Mouse (Mus musculus) megakaryocyte, embryonic 14.5 days (primary cell): ENCODE measurements at regions not wholly inside any gene's neighbourhood (a gene's known extent, or its start where the extent isn't known, plus 50 kb on each side); places are given as distances from the start of the nearest gene placed in this dataset.

ENCODE experiments used
- FLI1 ChIP-seq: IDR thresholded peaks from 2 replicates; pipeline ENCODE4 v1.6.1; 2012; ENCODE audit warnings: low read length, inconsistent platforms, mixed read lengths
- GATA1 ChIP-seq: IDR thresholded peaks from 3 replicates; pipeline ENCODE4 v1.6.1; 2012; ENCODE audit warnings: mixed read lengths, low read length, inconsistent platforms, borderline replicate concordance

DNA sequence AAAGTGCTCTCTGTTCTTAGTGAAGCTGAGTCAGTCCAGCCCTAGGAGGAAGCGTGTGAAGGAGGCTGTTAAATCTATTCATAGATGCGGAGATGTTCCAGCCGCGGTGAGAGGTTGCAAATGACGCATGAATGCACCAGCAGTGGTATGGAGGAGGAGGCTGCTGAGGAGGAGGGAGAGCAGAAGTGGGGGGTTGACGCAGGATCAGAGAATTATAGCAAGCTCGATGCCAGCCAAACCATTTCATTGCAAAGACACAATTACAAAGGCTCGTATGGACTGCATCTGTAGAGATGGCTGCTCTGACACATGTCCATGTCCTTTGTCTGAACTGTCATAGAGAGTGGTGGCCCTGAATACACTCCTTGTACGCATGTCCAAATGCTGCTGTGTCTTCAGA is 232.9 kb downstream of the Plk2 start:
- TF ChIP-seq FLI1 (no peak), GATA1 (no peak)
